Mouse (Mus musculus): ENCODE measurements around the gene Pdxp.
"Not testable (repeated sequence)": the region's sequence is repeated elsewhere in the genome, so short reads cannot be mapped to it uniquely, and the experiment has no call there.

Gene Pdxp

DNA sequence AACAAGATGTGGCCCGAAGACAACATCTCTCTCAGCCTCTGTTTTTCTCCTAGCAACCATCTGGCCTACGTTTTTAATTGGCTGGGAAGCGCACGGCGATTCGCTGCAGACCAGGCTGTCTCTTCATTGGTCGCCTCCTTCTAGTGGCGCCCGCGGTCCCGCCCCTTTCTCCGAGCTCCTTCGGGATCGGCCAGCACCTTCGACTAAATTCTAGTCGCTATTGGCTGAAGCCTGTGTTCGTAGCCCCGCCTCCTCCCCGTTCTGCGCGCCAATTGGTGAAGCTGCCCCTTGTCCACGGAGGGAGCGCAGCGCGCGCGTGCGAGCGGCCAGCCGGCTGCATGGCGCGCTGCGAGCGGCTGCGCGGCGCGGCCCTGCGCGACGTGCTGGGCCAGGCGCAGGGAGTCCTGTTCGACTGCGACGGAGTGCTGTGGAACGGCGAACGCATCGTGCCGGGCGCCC is at the start of gene Pdxp:
Gene Pdxp, plus strand, starts transcription at position 288 of the 459 bp plus-strand sequence.
- peak; percentile 98 for DNase-seq (ENCODE audit: low read depth, low spot score)

DNA sequence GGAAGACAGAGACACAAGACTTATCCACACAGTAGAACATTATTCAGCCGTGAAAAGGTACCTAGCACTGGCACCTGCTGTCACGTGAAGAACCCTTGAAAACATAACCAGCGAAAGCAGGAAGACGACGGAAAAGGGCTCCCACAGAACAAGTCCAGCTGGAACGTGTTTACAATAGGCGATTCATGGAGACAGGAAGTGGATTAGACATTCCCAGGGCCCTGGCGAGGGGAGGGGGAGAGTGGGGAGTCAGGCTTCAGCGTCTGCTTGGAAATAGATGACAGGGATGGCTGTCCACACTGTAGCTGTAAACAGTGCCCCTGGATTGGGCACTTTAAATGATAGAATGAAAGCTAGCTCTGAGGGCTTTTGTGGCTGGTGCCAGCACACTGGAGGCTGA is 45.3 kb upstream of the Pdxp start:
- peak; percentile 54 for DNase-seq (ENCODE audit: low read depth, low spot score)

DNA sequence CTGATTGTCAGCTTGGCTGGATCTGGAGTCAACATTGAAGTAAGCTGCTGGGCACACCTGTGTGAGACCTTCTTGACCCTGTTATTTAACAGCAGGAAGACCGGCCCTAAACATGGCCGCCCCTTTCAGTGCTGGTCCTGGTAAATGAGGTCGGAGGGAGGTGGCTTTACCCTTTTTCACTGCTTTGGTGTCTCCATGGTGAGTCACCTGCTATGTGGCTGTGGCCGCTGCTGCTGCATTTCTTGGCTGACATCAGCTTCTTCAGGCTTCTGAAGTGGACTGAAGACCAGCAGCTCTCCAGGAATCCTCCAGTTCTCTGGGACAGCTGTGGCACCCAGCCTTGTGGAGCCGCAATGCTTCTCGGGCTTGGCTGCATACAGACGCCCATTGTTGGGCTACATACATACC is 44.9 kb upstream of the Pdxp start:
- no peak for DNase-seq (ENCODE audit: low read depth, low spot score)

DNA sequence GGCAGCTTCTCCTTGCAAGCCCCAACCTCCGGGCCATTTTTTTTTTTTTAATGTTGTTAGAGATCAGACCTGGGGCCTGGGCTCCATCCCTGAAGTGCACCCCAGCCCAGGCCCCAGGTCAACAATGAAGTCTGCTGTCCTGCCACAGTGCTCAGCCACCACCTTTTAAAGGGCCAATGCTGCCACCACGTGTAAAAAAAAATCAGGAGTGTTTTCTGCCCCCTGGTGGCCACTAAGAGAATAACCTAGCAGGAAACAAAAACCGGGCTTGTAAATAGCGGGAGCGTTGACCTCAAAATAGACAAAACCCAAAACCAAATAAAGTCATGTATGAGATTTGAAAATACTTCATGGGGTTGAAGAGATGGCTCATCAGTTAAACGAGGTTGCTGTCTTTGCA is 43.9 kb upstream of the Pdxp start:
- DNase-seq (ENCODE audit: low read depth, low spot score): peak; percentile 70

DNA sequence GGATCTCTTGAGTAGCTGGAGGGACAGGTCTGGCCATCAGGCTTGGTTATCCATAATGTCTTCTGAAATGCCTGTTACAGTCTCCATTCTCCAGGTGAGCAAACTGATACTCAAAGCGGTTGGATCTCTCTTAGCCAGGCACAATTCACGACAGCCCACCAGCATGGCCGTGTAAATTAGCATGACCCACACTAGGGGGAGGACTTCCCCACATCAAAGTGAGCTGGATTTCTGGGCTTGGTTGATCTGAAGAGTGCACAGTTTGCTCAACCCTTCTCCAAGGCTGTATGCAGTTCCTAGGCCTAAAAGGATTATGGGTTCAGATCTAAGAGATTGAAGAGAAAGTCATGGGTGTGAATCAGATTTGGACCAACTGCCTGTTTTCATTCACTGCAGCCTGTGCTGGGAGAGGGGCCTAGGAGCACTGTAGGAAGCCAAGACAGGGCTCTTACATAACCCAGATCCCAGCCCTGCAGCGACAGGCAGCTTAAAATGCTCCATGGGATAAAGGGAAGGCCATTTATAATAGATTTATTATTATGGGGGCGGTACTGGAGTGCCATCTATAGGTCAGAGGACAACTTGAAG is 41.6 kb upstream of the Pdxp start:
- DNase-seq (ENCODE audit: low read depth, low spot score): no peak

DNA sequence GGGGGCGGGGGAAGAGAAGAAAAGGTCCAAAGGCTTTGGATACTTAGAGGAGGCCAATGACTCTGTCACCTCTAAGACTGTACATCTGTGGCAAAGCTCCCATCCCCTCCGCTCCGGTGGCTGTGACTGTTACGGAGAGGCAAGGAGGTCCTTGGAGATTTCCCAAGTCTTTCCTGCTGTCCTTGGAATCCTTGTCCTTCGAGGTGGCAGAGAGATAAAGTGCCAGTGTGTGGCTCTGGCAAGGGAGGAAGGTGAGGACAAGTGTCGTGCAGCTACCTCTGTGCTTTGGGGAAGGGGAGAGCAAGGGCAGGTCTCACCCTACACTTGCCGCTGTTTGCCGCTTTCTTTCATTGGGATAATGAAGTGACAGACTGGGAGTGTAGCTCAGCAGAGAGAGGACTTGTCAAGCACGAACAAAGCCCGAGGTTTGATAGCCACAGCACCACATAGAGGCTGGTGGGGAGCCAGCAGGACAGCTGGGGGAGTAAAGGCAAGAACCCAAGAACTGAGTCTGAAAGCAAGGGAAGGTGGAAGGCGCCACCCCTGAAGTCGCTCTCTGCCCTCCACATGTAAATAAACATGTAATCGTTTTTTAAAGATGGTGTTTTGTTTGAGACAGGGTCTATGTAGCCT is 39.8 kb upstream of the Pdxp start:
- DNase-seq (ENCODE audit: low read depth, low spot score): no peak

DNA sequence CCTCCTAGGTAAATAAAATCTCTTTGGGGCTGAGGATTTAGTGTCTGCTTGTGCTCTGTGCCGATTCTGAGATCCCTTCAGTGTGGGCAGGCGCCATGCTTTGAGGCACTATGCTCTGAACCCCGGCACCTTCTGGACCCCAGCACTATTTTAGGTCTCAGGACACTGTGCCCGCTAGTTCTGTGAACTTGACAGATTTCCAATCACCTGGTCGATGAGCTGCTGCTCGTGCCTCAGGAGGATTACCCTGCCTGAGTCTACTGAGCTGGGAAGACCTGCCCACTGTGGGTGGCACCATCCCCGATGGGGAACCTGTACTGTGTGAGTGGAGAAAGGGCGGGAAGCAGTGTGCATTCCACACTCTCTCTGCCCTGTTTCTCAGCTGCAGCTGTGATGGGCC is 38.7 kb upstream of the Pdxp start:
- no peak for DNase-seq (ENCODE audit: low read depth, low spot score)

DNA sequence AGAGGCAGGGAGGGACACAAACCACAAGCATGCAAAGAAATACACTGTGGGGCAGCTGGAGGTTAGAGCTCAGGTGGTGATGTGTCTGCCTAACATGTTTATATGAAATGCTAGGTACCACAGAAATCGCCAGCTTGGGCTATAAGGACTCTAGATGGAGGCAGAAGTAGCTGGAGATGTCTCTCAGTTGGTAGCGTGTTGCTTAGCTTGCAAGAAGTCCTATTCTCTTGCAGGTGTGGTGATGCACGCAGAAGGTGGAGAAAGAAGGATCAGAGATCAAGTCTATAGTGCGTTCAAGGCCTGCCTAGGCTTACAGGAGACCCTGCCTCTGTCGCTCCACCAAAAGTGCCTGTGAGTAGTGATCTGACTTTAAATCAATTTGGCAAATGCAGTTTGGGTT is 38.2 kb upstream of the Pdxp start:
- DNase-seq (ENCODE audit: low read depth, low spot score): no peak

DNA sequence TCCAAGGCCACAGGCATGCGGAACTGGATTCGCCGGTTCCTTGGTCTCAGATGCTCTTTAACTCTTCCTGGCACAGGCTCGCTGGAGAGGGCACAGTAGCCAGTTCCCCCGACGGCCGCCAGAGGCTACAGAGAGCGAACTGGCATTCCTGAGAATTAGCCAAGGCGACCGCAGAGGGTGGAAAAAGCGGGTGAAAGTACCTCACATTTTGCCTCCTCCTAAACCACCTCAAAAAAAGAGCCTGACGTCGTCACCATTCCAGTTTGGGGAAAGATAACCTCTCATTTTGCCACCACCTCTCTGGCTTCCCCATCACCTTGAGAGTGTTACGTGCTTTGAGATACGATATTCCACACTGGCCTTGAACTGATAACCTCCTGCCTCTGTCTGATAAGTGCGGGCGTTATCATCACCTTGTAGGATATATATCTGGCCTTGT is 37.4 kb upstream of the Pdxp start:
- DNase-seq (ENCODE audit: low read depth, low spot score): peak; percentile 87

DNA sequence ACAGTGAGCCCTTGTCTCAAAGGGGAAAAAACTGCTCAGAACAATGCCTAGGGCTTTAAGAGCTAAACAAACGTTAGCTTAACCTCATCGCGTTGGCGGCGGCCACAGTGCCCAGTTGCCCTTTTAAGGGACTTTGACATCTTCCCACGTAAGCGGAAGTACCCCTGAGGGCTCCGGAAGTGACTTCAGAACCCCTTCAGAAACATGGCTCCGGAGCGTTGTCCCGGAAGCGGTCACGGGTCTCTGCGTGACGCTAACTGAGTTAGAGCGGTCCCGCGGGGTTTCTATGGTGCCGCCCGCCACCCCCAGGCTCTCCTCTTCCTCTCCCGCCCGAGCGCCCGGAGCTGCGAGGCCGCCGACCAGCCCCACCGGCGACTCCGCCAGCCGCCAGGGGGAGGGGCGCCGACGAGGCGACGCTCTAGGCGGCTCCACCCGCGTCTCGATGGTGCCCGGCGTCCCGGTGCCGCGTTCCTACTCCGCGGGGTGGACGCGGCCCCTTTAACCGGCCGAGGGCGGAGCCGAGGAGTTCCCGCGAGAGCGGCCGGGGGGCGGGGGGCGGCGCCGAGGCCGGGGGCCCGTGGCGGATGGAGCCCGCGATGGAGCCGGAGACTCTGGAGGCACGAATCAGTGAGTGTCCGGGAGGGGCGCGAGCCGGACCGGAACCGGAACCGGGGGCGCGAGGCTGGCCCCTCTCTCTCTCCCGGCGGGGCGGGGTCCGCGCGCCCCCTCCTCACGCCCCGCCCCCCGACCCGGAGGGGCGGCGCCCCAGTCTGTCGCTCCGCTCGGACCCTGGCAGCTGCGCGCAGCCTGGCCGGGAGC is 36.5 kb upstream of the Pdxp start, which contains the start of gene Gga1:
Gene Gga1, plus strand, starts transcription at position 200 of the 819 bp plus-strand sequence.
- DNase-seq (ENCODE audit: low read depth, low spot score): peak; percentile 98

DNA sequence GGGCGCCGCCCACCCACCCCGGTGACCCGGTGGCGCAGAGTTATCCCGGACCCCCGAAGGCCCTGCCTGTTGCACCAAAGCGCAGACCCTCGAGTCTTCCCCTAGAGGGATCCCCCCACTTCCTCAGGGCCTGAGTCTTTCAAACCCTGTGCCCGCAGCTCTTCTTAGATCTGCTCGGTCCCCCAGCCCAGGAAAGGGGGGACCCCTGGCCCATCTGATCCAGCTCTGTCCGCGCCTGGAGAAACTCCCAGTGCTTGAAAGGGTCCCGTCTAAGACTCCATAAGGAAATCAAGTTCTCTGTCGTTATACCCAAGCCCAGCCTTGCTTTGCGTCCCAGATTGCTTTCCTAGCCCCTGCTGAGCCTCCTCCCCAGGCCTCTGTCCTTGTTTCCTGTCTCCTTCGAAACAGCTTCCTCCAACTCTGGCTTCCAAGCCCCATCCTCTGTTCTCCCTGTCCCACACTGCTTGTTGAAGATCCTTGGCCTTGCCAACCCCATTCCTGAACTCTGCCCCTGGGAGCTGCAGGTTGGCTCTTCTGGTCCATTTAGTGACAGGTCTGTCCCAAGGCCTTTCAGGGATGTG is 35.8 kb upstream of the Pdxp start:
- DNase-seq (ENCODE audit: low read depth, low spot score): no peak

DNA sequence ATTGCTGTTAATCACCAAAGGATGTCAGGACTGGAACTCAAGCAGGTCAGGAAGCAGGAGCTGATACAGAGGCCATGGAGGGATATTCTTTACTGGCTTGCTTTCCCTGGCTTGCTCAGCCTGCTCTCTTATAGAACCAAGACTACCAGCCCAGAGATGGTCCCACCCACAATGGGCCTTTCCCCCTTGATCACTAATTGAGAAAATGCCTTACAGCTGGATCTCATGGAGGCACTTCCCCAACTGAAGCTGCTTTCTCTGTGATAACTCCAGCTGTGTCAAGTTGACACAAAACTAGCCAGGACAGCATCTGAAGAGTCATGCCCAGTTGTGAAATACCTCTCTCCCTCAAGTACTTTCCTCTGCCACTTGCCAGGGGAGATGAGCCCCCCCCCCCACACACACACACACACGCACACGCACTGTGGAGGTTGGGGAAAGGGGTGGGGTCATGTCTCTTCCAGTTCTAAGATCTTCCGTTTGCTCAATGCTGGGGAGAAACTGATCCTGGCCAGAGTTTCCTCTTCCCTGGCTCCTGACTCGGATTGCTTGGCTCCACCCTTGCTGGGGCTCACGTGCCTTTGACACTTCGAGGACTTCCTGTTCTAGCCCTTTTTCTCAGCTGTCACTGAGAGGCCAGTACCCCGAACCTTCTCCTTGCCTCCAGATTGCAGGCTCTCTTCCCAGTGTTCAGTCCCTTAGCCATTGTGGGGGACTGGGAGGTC is 34.8 kb upstream of the Pdxp start:
- not testable (repeated sequence) for DNase-seq (ENCODE audit: low read depth, low spot score)

DNA sequence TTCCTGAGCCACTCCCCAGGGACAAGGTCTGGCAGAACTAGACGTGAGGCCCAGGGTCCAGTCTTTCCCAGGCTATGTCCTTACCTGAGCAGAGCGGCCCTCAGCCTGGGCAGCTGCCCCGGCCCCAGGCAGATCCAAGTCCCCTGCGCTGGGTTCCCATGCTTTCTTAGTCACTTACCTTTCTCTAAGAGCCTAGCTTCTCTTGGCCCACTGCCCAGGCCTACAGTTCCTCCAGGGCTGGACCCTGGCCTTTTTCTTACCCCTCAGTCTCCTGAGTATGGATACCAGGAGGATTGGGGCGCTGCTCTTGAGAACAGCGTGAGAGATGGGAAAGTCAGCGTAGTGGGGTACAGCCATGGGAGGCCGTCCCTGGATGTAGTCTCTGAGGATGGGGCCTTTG is 33.3 kb upstream of the Pdxp start:
- DNase-seq (ENCODE audit: low read depth, low spot score): no peak

DNA sequence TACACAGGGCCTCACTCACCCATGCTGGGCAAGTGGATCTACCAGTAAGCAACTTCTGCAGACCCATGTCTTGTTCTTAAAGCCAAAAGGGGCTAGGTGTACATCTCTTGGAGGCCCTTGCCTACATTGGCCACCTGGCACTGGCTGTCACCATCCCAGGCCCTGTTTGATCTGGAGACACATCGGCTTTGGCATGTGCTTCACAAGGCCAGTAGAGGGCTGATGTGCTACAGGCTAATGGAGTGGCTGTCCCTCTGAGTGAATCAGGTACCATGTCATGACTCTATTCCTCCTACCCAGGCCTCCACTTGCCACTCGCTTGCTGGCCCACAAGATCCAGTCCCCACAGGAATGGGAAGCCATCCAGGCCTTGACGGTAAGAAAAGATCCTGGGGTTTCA is 31.9 kb upstream of the Pdxp start:
- no peak for DNase-seq (ENCODE audit: low read depth, low spot score)

DNA sequence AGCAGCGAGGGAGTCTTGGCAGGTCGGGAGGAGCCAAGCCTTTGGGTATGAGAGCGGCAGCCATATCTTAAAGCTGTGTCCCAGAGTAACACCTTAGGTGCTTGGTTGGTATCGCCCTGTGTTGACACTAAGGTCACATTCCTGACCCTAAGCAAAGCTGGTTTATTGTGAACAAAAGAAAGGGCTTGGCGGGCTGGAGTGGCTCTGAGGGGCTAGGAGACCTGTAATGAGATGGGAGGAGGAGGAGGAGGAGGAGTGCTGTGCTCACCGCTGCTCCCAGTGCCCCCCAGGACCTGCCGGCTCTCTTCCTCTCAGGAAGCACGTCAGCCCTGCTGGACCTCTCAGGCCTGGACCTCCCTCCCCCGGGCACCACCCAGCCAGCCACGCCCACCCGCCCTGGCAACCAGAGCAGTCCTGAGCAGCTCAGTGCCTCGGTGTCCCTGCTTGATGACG is 24.3 kb upstream of the Pdxp start:
- no peak for DNase-seq (ENCODE audit: low read depth, low spot score)

DNA sequence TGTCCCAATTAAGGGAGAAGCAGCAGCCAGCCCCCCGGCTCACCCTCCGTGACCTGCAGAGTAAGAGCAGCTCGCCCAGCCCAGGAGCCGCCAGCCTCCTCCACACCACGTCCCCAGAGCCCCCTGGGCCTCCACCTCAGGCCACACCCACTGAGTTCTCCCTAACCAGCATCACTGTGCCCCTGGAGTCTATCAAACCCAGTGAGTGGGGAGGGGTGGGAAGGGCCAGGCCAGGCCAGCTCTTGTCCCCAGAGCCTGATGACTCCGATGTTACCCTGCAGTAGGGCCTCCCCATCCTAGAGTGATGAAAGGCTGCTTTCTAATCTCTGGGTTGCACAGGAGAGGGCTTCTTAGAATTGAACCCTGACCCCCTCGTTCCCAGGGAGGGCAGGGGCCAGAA is 21.3 kb upstream of the Pdxp start:
- DNase-seq (ENCODE audit: low read depth, low spot score): no peak

DNA sequence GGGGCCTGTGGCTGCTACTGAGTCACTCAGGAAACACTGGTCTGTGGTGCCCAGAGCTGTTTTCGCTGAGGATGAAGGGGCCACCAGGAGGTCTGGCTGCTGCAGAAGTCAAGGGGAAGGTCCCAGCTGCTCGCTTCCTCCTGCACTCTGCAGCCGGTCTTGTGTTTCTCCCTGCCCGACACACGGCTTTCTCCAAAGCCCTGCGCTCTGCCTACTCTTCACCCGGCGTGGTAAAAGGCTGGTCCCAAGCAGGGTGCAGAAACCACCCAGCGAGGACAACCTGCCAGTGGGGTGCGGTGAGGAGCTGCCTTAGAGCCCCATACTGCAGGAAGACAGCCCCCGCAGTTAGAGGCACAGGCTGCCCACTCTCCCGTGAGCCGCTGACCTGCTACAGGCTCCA is 19.0 kb upstream of the Pdxp start:
- no peak for DNase-seq (ENCODE audit: low read depth, low spot score)

DNA sequence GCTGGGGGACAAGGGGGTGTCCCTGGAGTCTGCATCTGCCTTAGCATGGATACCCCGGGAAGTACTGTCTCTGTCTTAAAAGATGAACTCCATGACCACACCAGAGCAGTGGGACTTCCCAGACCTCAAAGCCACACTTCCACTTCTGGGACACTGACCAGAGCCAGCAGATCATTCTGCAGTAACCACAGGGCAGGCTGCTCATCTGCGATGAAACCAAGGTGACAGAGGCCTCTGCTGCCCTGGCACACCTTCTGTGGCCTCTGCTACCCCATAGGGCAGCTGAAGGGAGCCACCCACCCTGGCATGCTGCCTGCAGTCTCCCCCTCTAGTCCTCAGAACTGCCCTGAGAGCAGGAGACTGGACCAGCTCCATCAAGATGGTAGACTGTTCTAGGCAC is 18.0 kb upstream of the Pdxp start:
- DNase-seq (ENCODE audit: low read depth, low spot score): no peak

DNA sequence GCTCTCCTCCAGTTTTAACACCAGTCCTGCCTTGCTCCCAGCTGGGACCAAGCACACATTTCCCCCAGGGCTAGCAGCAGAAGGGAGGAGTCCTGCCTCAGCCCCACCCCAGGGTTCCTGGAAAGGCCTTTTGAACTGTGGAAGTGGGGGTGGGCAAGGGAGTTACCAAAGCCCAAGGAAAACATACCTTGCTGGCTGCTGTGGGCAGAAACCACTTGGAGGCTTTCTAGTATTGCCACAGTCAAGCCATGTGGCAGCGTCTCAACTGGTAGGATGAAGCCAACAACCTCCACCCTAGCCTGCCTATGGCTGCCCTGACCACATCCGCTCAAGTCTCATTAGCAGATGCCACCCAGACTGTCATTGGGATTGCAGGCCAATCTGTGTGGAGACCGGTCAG is 17.6 kb upstream of the Pdxp start:
- no peak for DNase-seq (ENCODE audit: low read depth, low spot score)

DNA sequence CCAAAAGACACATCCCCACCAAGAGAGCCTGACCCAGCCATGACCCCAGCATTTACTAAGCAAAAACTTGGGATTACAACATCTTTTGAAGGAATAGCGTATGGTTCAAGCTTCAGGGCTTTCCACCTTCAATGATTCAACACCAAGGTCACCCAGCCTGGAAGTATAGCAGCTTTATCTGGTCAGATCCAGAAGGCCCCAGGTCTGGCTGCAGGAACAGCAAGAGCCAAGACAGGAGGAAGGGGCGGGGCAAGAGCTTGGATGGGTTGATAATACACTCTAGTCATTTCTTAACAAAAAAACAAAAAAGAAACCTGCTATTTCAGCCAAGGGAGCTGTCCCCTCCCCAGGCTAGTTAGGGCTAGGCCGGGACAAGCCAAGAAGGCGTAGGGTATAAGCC is 16.2 kb upstream of the Pdxp start:
- no peak for DNase-seq (ENCODE audit: low read depth, low spot score)

DNA sequence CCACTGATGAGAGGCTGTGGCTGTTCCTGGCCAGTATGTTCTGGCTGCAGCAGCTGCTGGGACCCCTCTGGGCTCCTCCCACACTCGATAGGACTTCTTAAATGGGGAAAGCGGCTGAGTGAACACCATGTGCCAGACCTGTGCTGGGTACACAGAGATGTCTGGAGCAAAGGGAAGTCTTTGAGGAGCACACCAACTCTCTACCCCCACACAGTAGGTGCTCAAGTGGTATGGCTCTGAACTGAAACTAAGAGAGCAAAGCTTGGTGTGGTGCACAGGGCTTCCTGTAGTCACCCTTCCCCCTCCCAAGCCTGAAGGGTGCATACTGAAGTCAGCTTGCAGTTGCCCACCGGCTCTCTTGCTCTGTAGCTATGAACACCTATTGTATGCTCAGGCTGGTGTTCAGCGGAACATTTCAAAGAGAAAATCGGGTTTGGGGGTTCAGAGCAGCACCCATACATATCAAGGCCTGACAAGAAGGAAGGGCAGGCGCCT is 15.2 kb upstream of the Pdxp start:
- no peak for DNase-seq (ENCODE audit: low read depth, low spot score)

DNA sequence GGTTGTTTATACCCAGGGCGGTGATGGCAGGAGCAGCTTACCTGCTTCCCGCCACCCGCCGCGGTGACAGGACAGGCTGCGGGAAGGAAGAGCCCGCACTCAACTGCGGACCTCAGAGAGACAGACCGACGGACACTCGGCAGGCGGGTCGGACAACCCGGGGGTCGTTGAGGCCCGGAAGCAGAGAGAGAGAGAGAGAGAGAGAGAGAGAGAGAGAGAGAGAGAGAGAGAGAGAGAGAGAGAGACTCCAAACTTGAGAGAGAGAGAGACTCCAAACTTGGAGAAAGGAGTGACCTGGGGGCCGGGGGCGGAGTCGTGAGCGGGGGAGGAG is 14.3 kb upstream of the Pdxp start, which contains the start of gene Gm49510:
Gene Gm49510, plus strand, starts transcription at position 259 of the 331 bp plus-strand sequence.
- DNase-seq (ENCODE audit: low read depth, low spot score): no peak

Measured in forelimb bud, embryonic 11.5 days (tissue).